Mouse (Mus musculus): Measurements from ENCODE around the gene Gucy1b1.
A peak's percentile ranks its signal among the peaks of the same experiment; 100 is the strongest.

Gene Gucy1b1

DNA sequence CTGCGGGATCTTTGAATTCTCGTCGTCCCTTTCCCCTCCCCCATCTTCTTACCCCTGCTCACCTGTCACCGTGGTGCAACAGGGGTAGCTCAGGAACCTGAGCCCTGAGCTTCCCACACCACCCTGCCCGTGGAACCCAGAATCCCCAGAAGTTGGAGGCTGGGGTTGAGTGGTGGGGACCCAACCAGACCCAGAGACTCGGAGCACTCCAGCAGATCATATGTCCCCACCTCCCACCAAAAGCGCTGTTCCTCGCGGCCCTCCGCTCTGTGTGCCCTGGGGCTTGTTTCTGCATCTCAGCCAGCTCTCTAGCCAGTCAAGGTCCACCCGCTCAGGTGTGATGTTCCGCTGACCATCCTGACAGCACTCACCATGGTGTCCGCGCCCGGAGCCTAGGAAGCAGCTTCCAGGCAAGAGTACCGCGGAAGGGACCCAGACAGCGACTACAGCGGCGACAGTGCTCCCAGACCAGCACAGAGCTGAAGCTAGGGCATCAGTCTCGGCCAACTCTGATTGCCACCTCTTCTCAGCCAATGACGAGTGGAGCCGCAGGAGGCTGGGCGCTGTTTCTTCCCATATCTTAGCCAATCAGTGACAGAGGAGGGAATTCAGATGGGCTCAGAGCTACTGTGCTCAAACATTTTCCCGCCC, at the start of gene Gucy1b1:
Gene Gucy1b1, minus strand, starts transcription at position 489 of the 651 bp plus-strand sequence.
- DNase-seq (ENCODE audit: low spot score in 2 of 2), result peak; percentile 74 to 82

DNA sequence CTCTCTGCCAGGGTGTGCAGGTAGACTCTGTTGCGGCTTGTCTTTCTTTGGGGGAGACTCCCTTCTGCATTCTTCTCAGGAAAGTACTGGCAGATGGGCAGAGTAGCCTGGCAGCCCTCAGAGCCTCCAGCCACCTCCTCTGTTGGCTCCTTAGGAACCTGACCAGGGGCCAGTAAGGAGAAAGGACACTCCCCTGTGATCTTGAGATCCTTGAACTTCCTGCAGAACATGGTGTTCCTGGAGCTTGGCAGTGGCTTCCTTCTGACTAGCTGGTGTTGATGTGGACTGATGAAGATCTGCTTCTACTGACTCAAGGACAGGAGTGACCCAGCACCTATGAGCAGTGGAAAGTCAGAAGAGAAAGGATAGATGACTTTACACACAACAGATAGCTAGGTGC, 44.4 kb upstream of the Gucy1b1 start:
- DNase-seq (ENCODE audit: low spot score in 2 of 2), result no peak

DNA sequence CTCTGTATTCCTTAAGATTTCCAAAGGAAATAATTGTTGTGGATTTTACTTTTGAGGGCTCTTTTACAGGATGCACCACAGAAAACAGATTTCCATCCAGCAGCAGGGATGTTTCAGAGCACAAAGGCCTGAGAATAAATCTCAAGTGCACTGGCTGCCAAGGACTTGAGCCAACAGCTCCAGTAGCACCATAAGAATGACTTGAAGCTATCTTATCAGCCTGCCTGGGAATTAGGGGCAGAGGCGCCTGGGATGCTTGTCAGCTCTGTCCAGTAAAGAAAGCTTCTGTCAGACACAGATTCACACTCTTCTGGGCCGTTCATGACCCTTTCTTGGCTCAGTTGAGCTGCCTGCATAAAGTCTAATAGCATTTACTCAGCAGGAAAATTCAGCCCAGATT, 38.0 kb upstream of the Gucy1b1 start:
- no peak for DNase-seq (ENCODE audit: low spot score in 2 of 2)

DNA sequence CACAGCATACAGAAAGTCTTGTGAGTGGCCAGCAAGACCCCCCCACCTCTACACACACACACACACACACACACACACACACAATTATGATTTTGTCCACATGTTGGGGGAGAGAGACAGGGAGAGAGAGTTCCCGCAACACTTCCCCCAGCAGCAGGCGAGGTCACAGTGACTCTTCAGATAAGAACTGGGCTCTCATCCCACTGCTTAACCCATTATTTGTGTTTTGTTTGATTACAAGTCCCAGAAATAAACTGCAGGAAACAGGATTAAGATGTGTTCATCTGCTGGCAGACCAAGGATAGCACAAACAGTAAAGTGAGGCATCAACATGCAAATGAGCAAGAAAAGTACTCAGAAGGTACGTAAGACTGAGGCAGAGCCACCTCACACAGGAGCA, 37.5 kb upstream of the Gucy1b1 start:
- DNase-seq (ENCODE audit: low spot score in 2 of 2), result no peak

DNA sequence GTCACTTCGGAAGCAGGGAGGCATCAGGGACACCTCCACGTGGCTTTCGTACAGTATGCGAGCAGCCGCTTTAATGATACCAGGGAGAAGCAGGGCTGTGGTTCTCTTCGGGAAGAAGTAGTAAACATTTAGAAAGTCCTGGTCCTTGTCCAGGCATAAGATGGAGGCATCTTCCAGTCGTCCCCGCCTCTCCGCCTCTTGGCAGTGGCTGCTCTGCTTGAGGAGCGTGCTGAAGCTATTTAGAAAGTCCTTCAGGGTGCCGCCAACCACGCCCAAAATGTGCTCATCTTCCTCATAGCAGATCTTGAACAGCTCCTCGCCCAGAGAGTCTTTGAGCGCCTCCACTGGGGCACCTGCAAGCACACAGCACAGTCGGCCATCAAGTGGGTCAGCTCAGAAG, 34.5 kb upstream of the Gucy1b1 start:
- no peak for DNase-seq (ENCODE audit: low spot score in 2 of 2)

DNA sequence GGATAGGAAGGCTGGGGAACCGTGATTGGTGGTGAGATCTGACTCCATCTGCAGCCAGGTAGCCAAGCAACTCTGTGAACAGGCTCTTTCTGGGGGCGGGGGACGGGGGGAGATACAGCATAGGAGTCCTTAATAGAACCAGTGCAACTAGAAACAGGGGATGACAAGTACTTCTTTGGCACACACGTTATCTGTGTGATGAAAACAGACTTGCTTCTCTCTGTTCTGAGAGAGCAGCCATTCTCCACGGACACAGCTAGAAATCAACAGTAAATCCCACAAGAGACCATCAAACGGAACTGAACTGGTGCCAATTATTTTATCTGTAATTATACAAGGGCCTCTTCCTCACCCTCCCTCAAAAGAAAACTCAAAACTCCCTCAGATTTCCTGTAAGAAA, 29.7 kb upstream of the Gucy1b1 start:
- no peak for DNase-seq (ENCODE audit: low spot score in 2 of 2)

DNA sequence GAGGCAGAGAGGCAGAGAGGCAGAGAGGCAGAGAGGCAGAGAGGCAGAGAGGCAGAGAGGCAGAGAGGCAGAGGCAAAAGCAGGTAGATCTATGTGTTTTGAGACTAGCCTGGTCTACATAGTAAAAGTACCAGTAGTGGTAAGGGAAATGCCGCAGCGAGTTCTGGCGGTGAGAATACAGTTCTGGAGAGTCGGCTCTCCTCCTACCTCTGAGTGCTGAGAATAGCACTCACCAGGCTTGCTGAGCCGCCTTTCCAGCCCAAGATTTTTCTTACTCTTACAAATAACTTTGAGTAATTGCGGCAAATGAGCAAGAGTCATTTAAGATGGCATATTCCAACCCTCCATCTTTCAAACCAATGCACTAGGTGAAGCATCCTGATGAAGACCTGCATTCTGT, 24.6 kb upstream of the Gucy1b1 start:
- DNase-seq (ENCODE audit: low spot score in 2 of 2), result no peak

DNA sequence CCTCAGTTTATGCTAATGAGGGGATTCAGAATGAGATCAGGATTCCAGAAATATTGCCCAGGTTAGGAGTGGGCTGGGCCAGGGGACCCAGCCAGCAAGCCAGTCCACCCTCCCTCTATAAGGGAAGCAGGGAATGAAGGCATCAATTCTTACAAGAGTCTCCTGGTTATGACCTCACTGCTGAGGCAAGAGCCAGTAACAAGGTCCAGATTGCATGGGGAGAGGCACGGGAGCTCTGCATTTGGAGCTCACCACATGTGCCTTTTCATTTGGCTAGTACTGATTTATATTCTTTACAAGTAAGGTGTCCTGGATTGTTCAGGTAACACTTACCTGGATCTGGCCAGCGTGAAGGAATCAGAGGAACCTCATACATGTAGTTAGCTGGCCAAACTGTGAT, 22.3 kb upstream of the Gucy1b1 start:
- no peak for DNase-seq (ENCODE audit: low spot score in 2 of 2)

DNA sequence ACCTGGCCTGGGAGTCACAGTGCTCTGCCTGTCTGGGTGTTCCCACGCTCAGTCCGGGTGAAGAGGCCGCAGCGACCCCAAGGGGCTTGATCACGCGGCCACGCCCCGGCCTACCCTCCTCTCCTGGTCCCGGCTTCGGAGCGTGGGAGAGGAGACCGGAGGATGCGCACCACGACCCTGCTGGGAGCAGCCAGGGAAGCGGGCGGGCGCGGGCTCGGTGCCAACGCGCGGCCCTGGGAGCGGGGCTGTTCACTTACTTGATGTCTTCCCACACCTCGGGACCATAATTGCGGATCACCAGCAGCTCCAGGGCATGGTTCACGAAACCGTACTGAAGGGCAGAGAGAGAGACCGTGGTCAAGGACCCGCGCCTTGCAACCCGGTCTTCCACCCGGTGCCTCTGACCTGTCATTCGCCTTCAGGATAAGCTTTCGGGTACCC, 728 bp downstream of the Gucy1b1 start:
- DNase-seq (ENCODE audit: low spot score in 2 of 2), result peak; percentile 57 to 61

DNA sequence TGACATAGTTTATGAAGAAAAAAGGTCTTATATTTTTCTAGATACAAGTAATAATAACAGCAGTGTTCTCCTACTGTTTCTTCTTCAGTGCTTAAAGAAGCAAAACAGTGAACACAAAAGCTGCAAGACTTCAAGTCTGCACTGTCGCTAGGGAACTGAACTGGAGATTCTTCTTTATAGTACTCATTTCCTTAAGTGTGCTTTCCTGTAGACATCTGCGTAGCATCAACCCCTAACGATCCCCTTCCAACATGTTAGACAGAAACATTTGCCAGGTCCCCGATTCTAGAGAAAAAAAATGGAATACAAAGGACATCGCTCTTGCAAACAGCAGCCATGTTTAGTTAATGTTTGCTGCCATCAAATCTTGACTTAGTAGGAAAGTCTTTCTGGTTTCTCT, 6.7 kb downstream of the Gucy1b1 start:
- DNase-seq (ENCODE audit: low spot score in 2 of 2), result no peak

DNA sequence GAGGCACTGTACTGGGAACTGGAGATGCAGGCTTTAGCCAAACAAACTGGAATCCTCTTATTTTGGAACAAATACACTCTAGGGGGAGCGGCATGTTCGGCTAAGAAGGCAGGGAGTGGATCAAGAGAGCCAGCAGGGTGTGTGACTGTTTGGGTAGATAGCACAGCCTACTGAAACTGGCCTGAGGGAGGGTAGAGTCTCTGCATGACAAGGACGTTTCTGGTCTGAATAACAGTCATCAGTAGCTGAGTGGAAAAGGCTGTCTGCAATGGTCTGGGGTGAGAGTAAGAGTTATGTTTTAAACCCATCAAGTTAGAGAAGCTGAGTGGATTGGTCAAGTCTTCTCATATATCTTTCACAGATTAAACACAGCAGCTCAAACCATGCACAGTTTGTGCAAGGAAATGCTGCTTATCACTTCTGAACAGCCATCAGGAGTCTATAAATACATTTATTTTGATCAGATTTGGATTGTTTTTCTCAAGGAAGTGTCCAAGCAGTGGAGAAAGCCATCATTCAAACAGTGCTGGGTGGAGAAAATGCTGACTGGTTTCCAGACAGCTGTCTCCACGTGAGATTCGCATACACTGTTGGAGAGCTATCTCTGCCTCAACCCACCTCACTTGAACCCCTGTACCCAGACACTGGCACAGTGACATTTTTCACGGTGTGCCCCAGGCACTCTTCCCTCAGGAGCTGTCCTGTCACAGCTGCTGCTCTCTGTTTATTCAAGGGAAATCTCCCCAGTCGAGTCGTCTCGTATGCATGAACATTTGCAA, 12.9 kb downstream of the Gucy1b1 start:
- DNase-seq (ENCODE audit: low spot score in 2 of 2), result no peak

DNA sequence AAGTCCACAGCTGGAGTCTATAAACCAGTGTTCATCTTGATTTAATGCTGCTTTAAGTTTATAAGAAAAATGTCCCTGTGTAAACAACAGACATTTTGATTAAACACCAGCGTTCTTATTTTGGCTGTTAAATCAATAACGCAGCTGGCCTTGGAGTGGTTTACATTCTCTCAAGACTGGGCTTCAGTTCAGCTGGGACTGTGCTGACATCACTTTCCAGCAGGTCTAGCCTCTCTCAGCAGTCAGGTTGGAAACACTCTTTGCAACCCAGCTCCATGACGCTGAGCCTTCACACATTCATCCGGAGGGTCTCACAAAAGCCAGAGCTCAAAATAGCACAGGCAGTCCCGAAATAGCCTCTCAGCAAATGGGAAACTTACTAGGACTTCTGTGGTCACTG, 17.3 kb downstream of the Gucy1b1 start:
- DNase-seq (ENCODE audit: low spot score in 2 of 2), result no peak

DNA sequence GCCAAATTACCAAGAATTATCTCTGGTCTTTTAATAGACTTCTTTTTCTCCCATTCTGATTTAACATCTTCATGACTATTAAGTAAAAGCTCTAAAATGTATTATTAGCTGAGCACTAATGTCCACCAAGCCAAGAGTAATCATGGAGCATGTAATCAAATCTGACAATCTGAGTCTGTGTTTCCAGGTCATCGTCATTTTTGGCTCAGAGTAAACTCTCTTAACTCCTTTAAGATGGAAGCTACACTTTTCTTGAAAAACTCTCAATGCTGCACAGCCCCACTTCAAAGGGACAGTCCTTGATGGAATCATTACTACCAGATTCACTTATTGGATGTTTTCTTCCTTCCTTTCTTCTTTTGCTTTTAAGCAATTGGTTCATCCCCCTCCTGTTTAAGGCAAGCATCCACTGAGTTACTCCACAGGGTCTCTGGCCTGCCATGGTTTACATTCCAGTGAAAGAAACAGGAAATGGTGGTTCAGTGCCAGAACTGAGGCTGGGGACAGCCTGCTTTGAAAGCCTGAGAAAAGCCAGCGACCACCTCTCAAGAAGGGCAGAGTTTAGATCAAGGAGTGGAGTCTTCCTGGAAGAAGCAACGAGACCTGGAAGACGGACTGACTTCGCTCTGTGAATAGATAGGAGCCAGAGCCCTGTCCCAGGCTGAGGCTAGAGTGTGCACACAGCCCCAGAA, 20.1 kb downstream of the Gucy1b1 start:
- no peak for DNase-seq (ENCODE audit: low spot score in 2 of 2)

DNA sequence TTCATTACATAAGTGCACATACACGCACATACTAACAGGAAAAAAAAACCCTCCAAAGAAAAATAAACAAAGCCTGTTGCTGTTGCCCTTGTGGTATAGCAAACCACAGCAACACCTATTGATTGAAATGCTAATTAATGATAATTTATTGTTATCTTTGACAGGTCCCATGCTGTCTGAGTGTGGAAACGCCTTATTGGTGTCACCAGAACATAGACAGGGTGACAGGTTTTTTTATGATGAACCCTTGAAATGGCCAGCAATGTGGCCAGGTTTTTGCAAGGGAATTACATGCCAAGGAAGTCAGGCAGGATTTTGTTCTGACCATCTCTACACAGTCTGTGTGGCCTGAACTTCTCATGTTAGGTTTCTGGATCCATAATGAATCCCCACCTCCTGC, 22.5 kb downstream of the Gucy1b1 start:
- no peak for DNase-seq (ENCODE audit: low spot score in 2 of 2)

DNA sequence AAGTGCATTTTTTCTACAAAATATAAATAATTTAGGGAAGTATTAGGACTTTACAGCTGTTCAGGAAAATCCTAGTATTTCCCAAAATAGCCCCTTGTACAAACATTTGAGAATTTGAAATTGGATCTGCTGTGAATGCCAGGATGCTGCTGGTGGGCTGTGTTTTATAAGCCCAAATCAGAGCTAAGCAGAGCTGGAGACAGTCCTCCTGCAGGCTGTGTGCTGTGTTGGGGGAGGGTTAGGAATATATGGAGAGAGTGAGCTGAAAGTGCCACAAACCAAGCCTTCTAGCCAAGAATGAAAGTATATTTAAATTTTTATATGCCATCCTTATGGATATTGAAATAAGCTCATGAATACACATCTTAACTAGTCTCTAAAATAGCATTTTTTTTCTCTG, 23.0 kb downstream of the Gucy1b1 start:
- no peak for DNase-seq (ENCODE audit: low spot score in 2 of 2)

DNA sequence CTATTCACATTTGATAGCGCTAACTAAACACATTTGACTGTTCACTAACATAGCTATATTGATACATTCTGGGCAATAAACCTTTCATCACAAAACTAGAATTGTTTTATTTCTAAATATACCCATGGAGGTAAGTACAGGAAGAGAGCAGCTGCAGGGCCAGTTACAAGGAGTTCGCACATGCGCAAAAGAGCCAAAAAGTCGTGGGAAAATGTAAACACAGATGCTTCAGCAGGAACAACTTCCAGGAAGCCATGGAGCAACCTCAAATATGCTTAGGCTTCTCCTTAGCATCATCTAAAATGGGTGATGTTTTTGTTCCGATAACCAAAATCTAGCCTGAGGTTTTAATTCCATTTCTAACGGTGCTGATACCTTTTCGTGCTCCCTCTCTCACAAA, 25.8 kb downstream of the Gucy1b1 start:
- DNase-seq (ENCODE audit: low spot score in 2 of 2), result no peak

DNA sequence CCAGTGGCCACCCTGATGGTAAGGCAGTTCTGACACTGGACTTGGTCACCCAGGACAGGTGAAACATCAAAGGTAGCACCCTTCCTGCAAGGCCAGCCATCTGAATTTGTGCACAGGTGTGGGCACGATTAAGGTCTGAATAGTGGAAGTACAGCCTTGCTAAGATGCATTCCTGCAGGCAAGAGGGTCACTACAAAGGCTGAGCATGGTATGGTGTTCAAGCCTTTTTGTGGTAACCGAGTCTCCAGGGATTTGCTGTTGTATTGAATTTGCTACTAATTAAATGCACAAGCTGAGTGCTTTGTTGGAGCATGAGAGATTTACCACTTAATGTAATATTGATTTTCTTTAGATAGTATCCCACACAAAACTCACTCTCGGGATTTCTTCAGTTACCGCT, 26.4 kb downstream of the Gucy1b1 start:
- DNase-seq (ENCODE audit: low spot score in 2 of 2), result no peak

DNA sequence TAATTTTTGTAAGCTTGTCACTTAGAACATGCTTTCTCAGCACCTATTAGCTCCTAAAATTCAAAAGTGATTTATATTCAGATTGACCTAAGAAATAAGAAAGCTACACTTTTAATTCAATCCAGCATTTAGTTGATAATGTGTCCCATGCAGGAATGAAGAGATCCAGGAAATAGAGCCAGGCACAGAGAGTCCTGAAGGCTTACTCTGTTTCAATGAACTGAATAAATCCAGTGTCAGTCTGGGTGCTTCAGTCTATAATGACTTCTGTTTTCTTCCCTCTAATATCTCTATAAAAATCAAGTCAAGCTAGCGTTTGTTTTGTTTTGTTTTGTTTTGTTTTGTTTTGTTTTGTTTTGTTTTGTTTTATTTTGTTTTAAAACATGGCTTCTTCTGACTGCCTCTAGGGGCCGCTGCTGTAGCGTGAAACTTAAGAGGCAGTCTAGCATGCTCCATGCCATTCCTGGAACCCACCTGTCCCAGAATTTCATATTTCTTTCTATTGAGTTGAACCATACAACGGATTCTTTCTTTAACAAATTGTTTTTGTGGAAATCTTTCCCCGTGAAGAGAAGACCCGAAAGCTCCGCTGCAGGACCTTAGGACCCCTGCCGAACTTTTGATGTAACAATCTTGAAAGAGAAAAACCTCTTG, 27.3 kb downstream of the Gucy1b1 start:
- no peak for DNase-seq (ENCODE audit: low spot score in 2 of 2)

DNA sequence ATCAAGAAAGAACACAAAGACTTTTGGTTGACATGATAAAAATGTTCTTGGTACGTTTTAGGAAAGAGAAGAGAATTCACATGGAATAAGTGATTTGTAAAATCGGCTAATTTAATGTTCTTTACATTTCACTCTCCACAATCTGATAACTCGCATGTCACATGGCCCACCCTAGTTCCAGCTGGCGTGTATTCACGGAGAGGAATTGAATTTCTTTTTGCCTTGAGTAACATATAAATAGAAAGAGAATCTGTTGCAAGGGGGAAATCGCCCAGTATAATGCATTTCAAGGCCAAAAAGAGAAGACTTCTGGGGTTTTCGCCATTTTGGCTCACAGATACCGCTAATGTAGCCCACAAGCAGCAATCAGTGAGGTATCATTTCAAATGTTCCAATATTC, 28.4 kb downstream of the Gucy1b1 start:
- no peak for DNase-seq (ENCODE audit: low spot score in 2 of 2)

DNA sequence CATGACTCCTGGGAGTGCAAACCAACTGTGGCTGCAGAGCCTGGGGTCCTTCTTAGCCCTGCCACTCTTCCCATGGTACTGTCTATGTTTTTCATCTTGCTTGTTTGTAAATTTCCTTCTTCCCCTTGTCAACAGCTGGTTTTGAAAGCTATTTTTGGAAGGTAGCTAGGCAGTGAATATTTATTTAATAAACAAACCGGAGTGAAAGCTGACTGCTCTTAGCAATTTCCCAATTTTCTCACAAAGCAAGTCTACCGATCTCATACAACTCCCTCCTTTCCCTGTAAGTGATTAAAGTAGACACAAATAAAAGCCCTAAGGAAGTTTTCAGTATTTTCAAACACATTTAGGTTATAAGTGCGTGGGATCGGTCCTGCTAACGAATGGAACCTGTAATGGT, 29.6 kb downstream of the Gucy1b1 start:
- DNase-seq (ENCODE audit: low spot score in 2 of 2), result no peak

DNA sequence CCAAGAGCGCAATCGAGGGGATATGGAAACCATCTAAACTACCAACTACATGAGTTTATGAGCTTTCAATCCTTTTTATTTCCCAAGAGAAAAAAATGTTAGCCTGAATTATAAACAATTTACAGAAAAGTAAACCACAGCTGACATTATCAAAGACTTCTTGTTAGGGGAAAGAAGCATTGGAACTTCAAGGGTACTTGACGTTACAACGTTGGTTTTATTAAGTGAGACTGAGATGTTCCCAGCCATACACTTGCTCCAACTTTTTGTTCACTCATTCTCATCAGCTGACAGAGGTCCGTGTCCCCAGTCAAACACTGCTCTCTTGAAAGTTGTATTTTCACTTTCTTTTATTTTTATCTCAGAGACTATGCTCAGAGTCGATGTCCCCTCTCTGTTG, 30.8 kb downstream of the Gucy1b1 start:
- DNase-seq (ENCODE audit: low spot score in 2 of 2), result no peak

DNA sequence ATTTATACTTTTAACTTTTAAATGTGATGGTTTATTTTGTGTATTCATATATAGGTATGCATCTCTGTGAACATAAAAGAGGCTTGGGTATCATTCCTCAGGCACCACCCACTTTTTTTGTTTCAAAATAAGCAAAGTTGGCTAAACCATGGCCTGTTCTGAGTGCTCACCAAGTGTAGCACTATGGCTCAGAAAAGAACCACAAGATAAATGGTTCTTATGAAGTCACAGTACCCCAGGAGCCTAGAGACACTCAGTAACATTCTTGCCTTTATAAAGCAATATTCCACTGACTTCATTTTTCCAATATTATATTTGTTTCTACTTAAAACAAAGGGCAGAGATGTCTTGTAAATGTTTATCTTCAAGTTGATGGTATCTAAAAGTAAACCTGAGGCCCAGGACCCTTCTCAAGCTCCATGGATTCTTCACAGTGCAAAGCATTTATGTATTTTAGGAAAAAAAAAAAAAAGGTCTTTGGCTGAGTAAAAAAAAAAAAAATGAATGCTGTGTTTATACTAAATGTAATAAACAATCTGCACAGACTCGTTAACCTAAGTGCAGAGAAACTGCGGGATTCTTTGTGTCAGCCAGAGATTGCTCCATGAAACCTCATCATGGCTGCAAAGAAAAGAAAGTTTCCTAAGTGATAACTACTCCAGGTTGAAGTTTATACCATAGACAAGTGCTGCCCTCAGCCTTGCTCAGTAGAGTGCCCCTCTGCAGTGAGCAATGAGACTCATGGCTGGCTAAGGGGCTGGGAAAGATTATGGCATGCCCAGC, 38.0 kb downstream of the Gucy1b1 start:
- no peak for DNase-seq (ENCODE audit: low spot score in 2 of 2)

All from frontal cortex, postnatal 25 days (tissue).